Mouse (Mus musculus): ENCODE measurements around the gene Heatr4.
A peak's percentile ranks its signal among the peaks of the same experiment; 100 is the strongest.

The Heatr4 gene

GRCm38 (mm10) chr12:83998341-83999107, 13.9 kb upstream of the Heatr4 start:
- no peak for DNase-seq (ENCODE audit: low read depth, low spot score)

GRCm38 (mm10) chr12:83997221-83997620, 12.6 kb upstream of the Heatr4 start:
- DNase-seq (ENCODE audit: low read depth, low spot score) = no peak

GRCm38 (mm10) chr12:83989378-83989777, 4.7 kb upstream of the Heatr4 start:
- no peak for DNase-seq (ENCODE audit: low read depth, low spot score)

- no peak for DNase-seq (ENCODE audit: low read depth, low spot score)
Measured at GRCm38 (mm10) chr12:83988483-83988882, 3.8 kb upstream of the Heatr4 start.

GRCm38 (mm10) chr12:83987583-83988441, 3.2 kb upstream of the Heatr4 start, which contains the start of gene Acot2:
Acot2 (plus strand) TSS chr12:83987861.
- peak; percentile 93 for DNase-seq (ENCODE audit: low read depth, low spot score)

- DNase-seq (ENCODE audit: low read depth, low spot score) = no peak
Measured at GRCm38 (mm10) chr12:83987242-83987582, 2.6 kb upstream of the Heatr4 start.

GRCm38 (mm10) chr12:83981615-83982014, 3.0 kb downstream of the Heatr4 start:
- no peak for DNase-seq (ENCODE audit: low read depth, low spot score)

GRCm38 (mm10) chr12:83978862-83979261, 5.8 kb downstream of the Heatr4 start:
- no peak for DNase-seq (ENCODE audit: low read depth, low spot score)

- peak; percentile 59 for DNase-seq (ENCODE audit: low read depth, low spot score)
Measured at GRCm38 (mm10) chr12:83972117-83972516, 12.5 kb downstream of the Heatr4 start.

GRCm38 (mm10) chr12:83965235-83965634, 19.4 kb downstream of the Heatr4 start:
- DNase-seq (ENCODE audit: low read depth, low spot score) = no peak

- no peak for DNase-seq (ENCODE audit: low read depth, low spot score)
Measured at GRCm38 (mm10) chr12:83958278-83958677, 26.4 kb downstream of the Heatr4 start.

GRCm38 (mm10) chr12:83951711-83952575, 32.7 kb downstream of the Heatr4 start:
- no peak for DNase-seq (ENCODE audit: low read depth, low spot score)

GRCm38 (mm10) chr12:83950840-83951701, 33.6 kb downstream of the Heatr4 start:
- peak; percentile 56 for DNase-seq (ENCODE audit: low read depth, low spot score)

- peak; percentile 88 for DNase-seq (ENCODE audit: low read depth, low spot score)
Measured at GRCm38 (mm10) chr12:83950493-83950839, 34.2 kb downstream of the Heatr4 start, which contains the start of gene Riox1. Riox1 (plus strand) TSS chr12:83950608.

- DNase-seq (ENCODE audit: low read depth, low spot score) = peak; percentile 21
Measured at GRCm38 (mm10) chr12:83949776-83950492, 34.7 kb downstream of the Heatr4 start.

- DNase-seq (ENCODE audit: low read depth, low spot score) = no peak
Measured at GRCm38 (mm10) chr12:83949043-83949442, 35.6 kb downstream of the Heatr4 start.

GRCm38 (mm10) chr12:83947260-83947811, 37.3 kb downstream of the Heatr4 start:
- DNase-seq (ENCODE audit: low read depth, low spot score) = no peak

GRCm38 (mm10) chr12:83941938-83942337, 42.7 kb downstream of the Heatr4 start:
- DNase-seq (ENCODE audit: low read depth, low spot score) = no peak

GRCm38 (mm10) chr12:83940031-83940430, 44.6 kb downstream of the Heatr4 start:
- no peak for DNase-seq (ENCODE audit: low read depth, low spot score)

- DNase-seq (ENCODE audit: low read depth, low spot score) = no peak
Measured at GRCm38 (mm10) chr12:83939332-83939731, 45.3 kb downstream of the Heatr4 start.

All from CD4-positive helper T cell, adult 2 months (primary cell).